Mouse (Mus musculus) brain, embryonic 14.5 days (tissue): ENCODE results near the gene Csn1s2b.

ENCODE experiments used
- CTCF ChIP-seq: fragments of 200-500 bp; IDR thresholded peaks from 2 replicates; pipeline ENCODE4 v1.5.1; 2012; ENCODE audit warnings: inconsistent platforms, mild to moderate bottlenecking, moderate library complexity, borderline replicate concordance; ENCODE audit not compliant: insufficient read depth, insufficient read length; ENCODE audit errors: extremely low read depth
- POLR2A ChIP-seq: fragments of 200-500 bp; IDR thresholded peaks from 2 replicates; pipeline ENCODE4 v1.6.1; 2012; ENCODE audit warnings: mild to moderate bottlenecking, inconsistent platforms, borderline replicate concordance; ENCODE audit not compliant: poor library complexity, insufficient read depth, insufficient read length, severe bottlenecking; ENCODE audit errors: extremely low read depth

- no peak for TF ChIP-seq POLR2A
- 0 out of 2 replicates have a peak, but pooled peaks have one; percentile 3 for TF ChIP-seq CTCF
Observed at GRCm38 (mm10) chr5:87809253-87809652, 1.4 kb downstream of the Csn1s2b start.
